Mouse (Mus musculus) neural tube, embryonic 13.5 days (tissue): Measurements from ENCODE around the gene Jak3. TPM values are rescaled to one million over a fixed set of nuclear protein-coding genes. Genes with fewer than 3 reads are reported as not detected.
"Not testable (repeated sequence)": the region's sequence is repeated elsewhere in the genome, so short reads cannot be mapped to it uniquely, and the experiment has no call there.

Experiments used
- ATAC-seq: fragments of 200-750 bp; cut with Nextera tagmentation; 2 replicates; pipeline ENCODE4 v1.8.0; 2017; ENCODE audit warnings: low read depth, mild to moderate bottlenecking, moderate TSS enrichment, moderate library complexity
- H3K27ac ChIP-seq: fragments of 300-500 bp; sonication (generic); replicated peaks from 2 replicates; pipeline ENCODE4 v1.5.1; 2015; ENCODE audit warnings: moderate library complexity, mild to moderate bottlenecking, inconsistent platforms
- H3K27me3 ChIP-seq: fragments of 300-500 bp; sonication (generic); 2 replicates; pipeline ENCODE4 v1.6.1; 2015; ENCODE audit warnings: mild to moderate bottlenecking, inconsistent platforms
- H3K36me3 ChIP-seq: fragments of 300-500 bp; sonication (generic); 2 replicates; pipeline ENCODE4 v1.6.1; 2015; ENCODE audit warnings: mild to moderate bottlenecking, inconsistent platforms
- H3K4me1 ChIP-seq: fragments of 300-500 bp; sonication (generic); replicated peaks from 2 replicates; pipeline ENCODE4 v1.6.1; 2015; ENCODE audit warnings: inconsistent platforms
- H3K4me2 ChIP-seq: fragments of 300-500 bp; sonication (generic); 2 replicates; pipeline ENCODE4 v1.6.1; 2015; ENCODE audit warnings: inconsistent platforms, mild to moderate bottlenecking, moderate library complexity
- H3K4me3 ChIP-seq: fragments of 300-500 bp; sonication (generic); 2 replicates; pipeline ENCODE4 v1.5.1; 2015; ENCODE audit warnings: mild to moderate bottlenecking, inconsistent platforms
- H3K9ac ChIP-seq: fragments of 300-500 bp; sonication (generic); 2 replicates; pipeline ENCODE4 v1.6.1; 2015; ENCODE audit warnings: moderate library complexity, mild to moderate bottlenecking, inconsistent platforms
- H3K9me3 ChIP-seq: fragments of 300-500 bp; sonication (generic); 2 replicates; pipeline ENCODE4 v1.6.1; 2016; ENCODE audit warnings: inconsistent platforms
- WGBS: fragments of 180-500 bp; shearing (Covaris S2); methylation state at CpG from one replicate; pipeline ENCODE4 v1.1.7; 2015; 5-methylcytosine and 5-hydroxymethylcytosine counted together
- polyA plus RNA-seq: library from polyadenylated mRNA; unstranded; fragments of >200 nt; fragmentation: Nextera tagmentation; extraction: Ambion mirVana; gene quantifications from 2 replicates; pipeline ENCODE4 v1.2.1, GENCODE M21; 2015

The Jak3 gene
- polyA plus RNA-seq, 1 experiment from 2014 or later, result 3.9 TPM

DNA sequence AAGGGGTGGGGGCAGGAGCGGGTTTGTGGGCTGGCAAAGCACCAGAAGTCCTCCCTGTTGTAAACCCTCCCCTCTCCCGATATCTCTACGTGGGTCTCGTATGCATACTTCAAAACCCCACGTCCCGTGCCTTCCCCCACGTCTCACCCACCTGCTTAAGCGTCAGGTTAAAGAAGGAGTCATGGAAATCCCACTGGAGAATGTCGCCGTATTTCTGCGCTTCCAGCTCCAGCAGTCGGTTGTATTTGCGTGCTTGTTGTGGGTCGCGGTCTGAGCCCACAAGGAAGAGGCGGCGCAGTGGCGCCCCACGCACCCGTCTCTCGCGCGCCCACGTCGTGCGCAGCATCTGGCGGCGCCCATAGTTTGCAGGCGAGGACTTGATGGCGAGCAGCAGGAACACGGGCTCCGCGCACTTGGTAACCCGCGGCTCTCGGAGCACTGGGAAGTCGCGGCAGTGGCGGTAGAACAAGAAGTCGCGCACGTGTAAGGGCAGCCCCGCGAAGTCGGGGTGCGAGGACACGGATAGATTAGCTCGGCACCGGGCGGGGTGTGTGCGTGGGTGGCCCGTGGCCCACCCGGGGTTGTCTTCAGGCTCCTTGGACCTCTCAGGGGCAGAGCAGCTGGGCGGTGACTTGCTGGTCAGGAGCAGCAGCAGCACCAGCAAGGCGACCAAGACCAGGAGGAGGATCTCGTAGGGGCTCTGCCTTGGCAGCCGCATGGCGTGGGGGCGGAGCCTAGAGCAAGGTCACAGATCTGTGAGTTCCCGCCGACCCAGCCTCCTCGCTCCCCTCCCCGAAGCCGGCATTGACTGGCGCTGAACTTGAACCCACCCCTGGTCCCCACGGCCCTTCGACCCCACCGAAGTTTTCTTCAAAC, 17.3 kb downstream of the Jak3 start:
- Histone ChIP-seq H3K27ac (no peak overlapping the region), H3K4me3 (peak overlapping the region; percentile 18)
- peak; percentile 13; the same call in 1 of the 2 replicates for ATAC-seq

DNA sequence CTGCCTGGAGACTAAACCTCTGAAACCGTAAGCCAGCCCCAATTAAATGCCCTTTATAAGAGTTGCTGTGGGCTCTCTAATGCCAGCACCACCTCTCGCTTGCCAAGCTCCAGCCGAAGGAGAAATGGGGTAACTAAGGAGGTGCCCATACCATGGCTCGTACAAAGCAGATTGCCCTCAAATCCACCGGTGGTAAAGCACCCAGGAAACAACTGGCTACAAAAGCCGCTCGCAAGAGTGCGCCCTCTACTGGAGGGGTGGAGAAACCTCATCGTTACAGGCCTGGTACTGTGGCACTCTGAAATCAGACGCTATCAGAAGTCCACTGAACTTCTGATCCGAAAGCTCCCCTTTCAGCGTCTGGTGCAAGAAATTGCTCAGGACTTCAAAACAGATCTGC, 19.4 kb downstream of the Jak3 start:
- ATAC-seq, H3K9me3 ChIP-seq, H3K4me3 ChIP-seq, H3K9ac ChIP-seq, H3K36me3 ChIP-seq, H3K4me2 ChIP-seq, H3K27ac ChIP-seq: not testable (repeated sequence)
- Histone ChIP-seq H3K4me1 (peaks cover 13% of the 10 kb centered on the region; the same call in 1 of the 2 replicates), H3K27me3 (peaks cover 92% of the 10 kb centered on the region)
- 64% methylated on average over 12 of the region's 12 CpGs for WGBS

More for the DNA sequence above, 17.3 kb downstream of the Jak3 start:
- Histone ChIP-seq H3K4me1 (peaks cover 17% of the 10 kb centered on the region), H3K4me2 (peak overlapping the region; percentile 34), H3K27me3 (peaks cover 92% of the 10 kb centered on the region), H3K36me3 (no peaks in the 10 kb centered on the region), H3K9ac (no peak overlapping the region), H3K9me3 (no peaks in the 10 kb centered on the region)
- WGBS, result 9% methylated on average over 68 of the region's 68 CpGs

DNA sequence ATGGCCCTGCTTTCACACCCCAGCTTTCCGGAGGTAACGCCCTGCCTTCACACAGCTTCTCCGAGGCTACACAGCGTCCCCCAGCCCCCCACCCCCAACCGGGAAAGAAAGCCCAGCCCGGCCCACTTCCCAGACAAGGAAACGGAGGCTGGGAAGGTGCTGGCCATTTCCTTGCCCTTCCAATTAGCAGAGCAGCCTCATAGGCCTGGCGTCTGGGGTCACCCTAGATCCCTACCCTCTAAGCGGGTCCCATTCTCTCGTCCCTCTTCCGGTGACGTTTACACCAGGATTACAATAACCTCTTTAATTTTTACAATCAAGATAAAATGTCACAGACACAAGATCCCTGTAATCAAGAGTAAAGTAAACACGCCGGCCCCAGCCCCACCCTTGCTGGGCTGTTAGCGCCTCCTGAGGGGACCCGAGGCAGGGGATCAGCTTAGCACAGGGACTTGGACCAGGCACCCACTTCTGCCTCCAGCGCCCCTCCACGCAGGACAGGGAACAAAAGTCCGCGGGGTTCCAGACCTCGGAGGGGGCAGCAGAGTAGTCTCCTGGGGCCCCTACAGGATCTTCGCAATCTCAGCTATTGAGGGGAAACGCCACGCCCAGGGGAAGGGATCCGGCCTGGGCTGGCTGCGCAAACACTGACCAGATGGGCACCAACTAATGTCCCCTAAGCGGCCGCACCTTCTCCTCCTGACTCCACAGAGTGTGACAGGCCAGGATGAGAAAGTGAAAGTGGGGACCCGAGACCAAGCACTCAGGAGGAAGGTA, 24.6 kb downstream of the Jak3 start:
- H3K4me3 ChIP-seq, result peak overlapping the region; percentile 7
- WGBS, result 8% methylated on average over 29 of the region's 29 CpGs
- H3K36me3 ChIP-seq, result no peaks in the 10 kb centered on the region
- peak overlapping the region; percentile 18; the same call in 1 of the 2 replicates for H3K9ac ChIP-seq
- H3K27ac ChIP-seq, result no peak overlapping the region
- peaks cover 90% of the 10 kb centered on the region for H3K27me3 ChIP-seq
- H3K9me3 ChIP-seq, result no peaks in the 10 kb centered on the region
- peak overlapping the region; percentile 27 for H3K4me2 ChIP-seq
- ATAC-seq, result no peak
- H3K4me1 ChIP-seq, result peaks cover 7% of the 10 kb centered on the region

DNA sequence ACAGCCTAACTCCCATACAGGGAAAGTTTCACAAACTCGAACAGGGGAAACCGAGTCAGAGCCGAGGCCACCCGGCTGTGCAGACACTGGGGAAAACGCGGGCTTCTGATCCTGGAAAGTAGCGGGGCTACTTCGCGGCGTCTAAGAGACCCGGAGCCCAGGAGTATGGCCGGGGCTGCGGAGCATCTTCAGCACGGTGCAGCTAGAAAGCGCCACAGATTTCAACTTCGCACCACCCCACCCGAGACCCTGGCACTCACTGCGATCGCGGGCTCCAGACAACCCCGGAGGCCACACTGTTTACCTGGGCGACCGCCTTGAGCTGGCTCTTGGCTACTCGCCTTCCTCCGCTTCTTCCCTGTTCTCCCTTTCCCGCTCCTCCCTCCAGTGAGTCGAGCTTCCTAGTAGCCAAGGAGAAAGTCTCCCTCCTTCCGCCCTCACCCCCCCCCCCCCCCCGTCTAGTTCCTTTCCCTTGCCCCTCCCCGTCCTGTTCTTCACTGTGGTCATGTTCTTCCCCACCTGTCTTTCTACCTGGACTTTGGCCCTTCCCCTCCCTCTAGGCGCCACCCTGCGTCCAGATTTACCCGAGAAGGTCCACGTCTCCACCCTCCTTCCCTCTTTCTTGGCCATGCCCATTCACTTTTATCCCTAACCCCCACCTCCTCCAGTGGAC, 25.5 kb downstream of the Jak3 start, which contains the start of gene B3gnt3:
Gene B3gnt3 (minus strand): TSS at position 376 of the 673 bp plus-strand sequence.
- H3K27ac ChIP-seq, result no peak within 1 kb of the TSS
- peak within 1 kb of the TSS; percentile 7 for H3K4me3 ChIP-seq
- H3K4me2 ChIP-seq, result peak within 1 kb of the TSS; percentile 27
- H3K4me1 ChIP-seq, result peaks cover 7% of the 10 kb centered on the region
- peak within 1 kb of the TSS; percentile 18; the same call in 1 of the 2 replicates for H3K9ac ChIP-seq
- WGBS, result 13% methylated on average over 30 of the region's 34 CpGs
- peaks cover 83% of the 10 kb centered on the region for H3K27me3 ChIP-seq
- no peaks in the 10 kb centered on the region for H3K9me3 ChIP-seq
- H3K36me3 ChIP-seq, result no peaks in the 10 kb centered on the region
- no peak for ATAC-seq

DNA sequence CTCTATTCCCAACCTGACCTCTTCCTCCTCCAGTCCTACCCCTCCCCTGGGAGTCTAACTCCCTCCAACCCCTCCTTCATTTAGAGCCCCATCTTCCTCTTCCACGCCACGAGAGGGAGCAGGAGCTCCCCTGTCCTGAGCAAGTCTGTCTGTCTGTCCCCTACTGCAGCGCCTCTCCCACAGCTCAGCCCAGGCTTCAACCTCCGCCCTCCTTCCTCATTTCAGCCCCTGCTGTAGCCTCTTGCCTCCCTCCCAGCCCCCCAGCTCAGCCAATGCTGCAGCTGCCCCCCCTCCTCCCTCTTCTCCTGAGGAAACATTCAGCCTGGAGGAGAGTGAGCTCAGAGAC, 26.0 kb downstream of the Jak3 start:
- Histone ChIP-seq H3K27ac (no peak overlapping the region), H3K36me3 (no peaks in the 10 kb centered on the region), H3K4me3 (no peak overlapping the region), H3K9ac (no peak overlapping the region), H3K27me3 (peaks cover 81% of the 10 kb centered on the region), H3K9me3 (no peaks in the 10 kb centered on the region), H3K4me1 (peaks cover 7% of the 10 kb centered on the region), H3K4me2 (no peak overlapping the region)
- ATAC-seq, result no peak
- 35% methylated on average over 4 of the region's 4 CpGs for WGBS

DNA sequence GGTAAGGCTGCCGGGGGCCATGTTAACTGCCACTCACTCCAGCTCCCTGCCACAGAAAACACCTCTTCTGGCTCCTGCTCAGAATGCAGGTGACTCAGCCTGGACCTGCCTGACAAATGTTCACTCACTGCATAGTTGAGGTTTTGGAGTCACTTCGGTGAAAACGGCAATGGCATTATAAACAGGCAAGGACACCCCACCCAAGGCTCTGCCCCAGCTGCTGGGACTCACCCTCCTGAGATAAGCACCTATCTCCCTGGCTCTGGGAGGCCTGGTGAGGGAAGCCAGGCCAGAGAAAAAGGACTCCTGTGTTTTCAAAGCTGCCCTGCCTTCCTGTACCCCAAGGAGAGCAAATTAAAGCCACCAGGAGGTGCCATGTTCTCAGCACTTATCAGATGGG, 26.8 kb downstream of the Jak3 start:
- H3K27ac ChIP-seq, result no peak overlapping the region
- no peak overlapping the region for H3K4me3 ChIP-seq
- H3K27me3 ChIP-seq, result peaks cover 85% of the 10 kb centered on the region
- WGBS, result 79% methylated on average over 3 of the region's 3 CpGs
- no peaks in the 10 kb centered on the region for H3K9me3 ChIP-seq
- H3K4me2 ChIP-seq, result no peak overlapping the region
- H3K4me1 ChIP-seq, result peaks cover 7% of the 10 kb centered on the region
- peaks cover under 1% of the 10 kb centered on the region; the same call in 1 of the 2 replicates for H3K36me3 ChIP-seq
- no peak for ATAC-seq
- no peak overlapping the region for H3K9ac ChIP-seq

DNA sequence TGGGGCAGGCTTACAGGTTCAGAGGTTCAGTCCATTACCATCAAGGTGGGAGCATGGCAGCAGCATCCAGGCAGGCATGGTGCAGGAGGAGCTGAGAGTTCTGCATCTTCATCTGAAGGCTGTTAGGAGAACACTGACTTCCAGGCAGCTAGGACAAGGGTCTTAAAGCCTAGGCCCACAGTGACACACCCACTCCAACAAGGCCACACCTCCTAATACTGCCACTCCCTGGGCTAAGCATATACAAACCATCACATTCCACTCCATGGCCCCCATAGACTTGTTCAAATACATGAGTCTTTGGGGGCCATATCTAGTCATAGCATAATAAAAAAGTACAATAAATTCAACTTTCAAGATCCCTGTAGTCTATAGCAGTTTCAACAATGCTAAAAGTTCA, 27.3 kb downstream of the Jak3 start:
- H3K4me1 ChIP-seq, ATAC-seq: not testable (repeated sequence)
- H3K27me3 ChIP-seq, result peaks cover 87% of the 10 kb centered on the region

DNA sequence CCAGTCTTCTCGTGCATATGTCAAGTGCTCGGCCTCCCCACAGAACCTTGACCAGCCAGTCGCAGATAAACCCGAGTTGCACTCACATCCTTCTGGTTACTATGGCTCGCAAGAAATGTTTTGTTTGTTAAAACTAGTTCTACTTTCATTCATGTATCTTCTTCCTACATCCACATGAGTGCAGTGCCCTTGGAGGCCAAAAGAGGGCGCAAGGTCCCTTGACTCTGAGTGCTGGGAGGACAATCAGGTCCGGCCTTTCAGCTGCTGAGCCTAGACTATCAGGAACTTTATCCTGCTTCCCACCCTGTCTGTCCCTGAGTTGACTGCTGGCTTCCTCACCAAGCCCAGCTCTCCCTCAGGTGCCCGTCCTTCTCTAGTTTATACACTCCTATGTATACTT, 31.8 kb downstream of the Jak3 start:
- no peak for ATAC-seq
- Histone ChIP-seq H3K4me1 (peaks cover 9% of the 10 kb centered on the region), H3K4me3 (no peak overlapping the region), H3K9me3 (no peaks in the 10 kb centered on the region), H3K27me3 (peaks cover 55% of the 10 kb centered on the region), H3K36me3 (peaks cover 39% of the 10 kb centered on the region), H3K9ac (no peak overlapping the region), H3K4me2 (no peak overlapping the region), H3K27ac (no peak overlapping the region)
- 37% methylated on average over 8 of the region's 8 CpGs for WGBS

More for the DNA sequence above, 27.3 kb downstream of the Jak3 start:
- not testable (repeated sequence) for H3K9me3 ChIP-seq, H3K4me3 ChIP-seq, H3K9ac ChIP-seq, H3K27ac ChIP-seq, H3K36me3 ChIP-seq, H3K4me2 ChIP-seq

DNA sequence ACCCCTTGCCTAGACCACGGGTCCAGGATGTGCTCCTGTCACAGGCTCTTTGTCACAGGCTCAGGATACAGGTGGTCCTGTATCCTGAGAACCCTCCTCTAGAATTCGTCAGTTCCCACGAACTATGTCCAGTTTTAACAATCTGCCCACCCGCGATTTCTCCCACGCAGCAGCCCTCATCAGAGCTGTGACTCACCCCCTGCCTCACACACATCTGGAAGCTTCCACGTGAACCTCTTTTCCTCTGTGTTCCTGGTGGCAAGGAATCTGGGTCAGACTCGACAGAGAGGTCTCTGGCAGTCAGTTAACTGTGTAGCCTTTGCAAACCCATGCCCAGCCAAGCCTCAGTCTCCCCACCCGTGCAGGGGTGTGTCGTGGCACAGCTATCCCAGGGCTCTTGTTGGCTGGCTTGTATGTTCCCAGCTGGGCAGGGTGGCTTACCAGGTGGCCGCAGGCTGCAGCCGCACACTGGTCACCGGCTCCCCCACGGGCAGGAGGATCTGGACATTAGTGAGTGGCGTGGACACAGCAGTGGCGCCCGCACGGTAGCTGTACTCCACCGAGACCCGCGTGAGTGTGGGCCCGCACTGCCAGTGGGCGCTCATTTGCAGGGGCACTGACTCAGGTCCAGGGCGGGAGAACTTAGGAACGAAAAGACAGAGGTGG, 33.2 kb downstream of the Jak3 start:
- Histone ChIP-seq H3K4me3 (no peak overlapping the region), H3K4me1 (peaks cover 9% of the 10 kb centered on the region), H3K27me3 (peaks cover 41% of the 10 kb centered on the region), H3K36me3 (peaks cover 49% of the 10 kb centered on the region), H3K9ac (no peak overlapping the region), H3K27ac (no peak overlapping the region), H3K4me2 (peak overlapping the region; percentile 48), H3K9me3 (no peaks in the 10 kb centered on the region)
- WGBS, result 40% methylated on average over 25 of the region's 25 CpGs
- peak; percentile 40; the same call in 1 of the 2 replicates for ATAC-seq

DNA sequence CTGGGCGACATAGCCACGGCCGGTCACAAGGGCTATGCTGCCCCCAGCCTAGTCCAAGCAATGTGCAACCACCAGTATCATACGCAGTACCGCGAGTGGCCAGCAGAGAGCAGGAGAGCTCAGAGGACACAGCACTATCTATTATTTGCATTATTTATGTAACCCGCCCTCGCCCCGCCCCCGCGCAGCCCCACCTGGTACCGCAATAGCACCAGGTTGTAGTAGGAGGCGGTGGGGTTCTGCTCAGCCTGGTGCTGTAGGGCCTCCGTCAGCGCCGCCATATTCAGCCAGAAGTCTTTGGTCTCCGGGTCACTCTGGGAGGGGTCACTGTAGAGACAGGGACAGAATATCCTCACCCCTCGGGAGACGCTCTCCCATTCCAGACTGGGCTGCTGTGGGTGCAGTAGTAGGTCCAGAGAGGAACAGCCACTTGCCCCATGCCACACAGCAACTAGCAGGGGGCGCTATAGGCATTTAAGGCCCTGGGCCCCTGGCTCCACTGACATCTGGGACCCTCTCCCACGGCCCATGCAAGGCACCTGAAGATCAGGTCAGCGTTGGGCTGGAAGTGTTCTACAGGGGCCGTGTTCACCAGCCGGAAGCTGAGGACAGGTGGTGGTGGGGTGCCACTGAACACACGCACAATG, 33.8 kb downstream of the Jak3 start:
- Histone ChIP-seq H3K4me2 (peak overlapping the region; percentile 48), H3K4me3 (0 out of 2 replicates have a peak overlapping the region, but pooled peaks have one; percentile 14), H3K9ac (0 out of 2 replicates have a peak overlapping the region, but pooled peaks have one; percentile 14), H3K27ac (no peak overlapping the region), H3K4me1 (peaks cover 9% of the 10 kb centered on the region), H3K36me3 (peaks cover 56% of the 10 kb centered on the region), H3K9me3 (no peaks in the 10 kb centered on the region), H3K27me3 (peaks cover 34% of the 10 kb centered on the region)
- 22% methylated on average over 25 of the region's 25 CpGs for WGBS
- peak; percentile 83 for ATAC-seq

DNA sequence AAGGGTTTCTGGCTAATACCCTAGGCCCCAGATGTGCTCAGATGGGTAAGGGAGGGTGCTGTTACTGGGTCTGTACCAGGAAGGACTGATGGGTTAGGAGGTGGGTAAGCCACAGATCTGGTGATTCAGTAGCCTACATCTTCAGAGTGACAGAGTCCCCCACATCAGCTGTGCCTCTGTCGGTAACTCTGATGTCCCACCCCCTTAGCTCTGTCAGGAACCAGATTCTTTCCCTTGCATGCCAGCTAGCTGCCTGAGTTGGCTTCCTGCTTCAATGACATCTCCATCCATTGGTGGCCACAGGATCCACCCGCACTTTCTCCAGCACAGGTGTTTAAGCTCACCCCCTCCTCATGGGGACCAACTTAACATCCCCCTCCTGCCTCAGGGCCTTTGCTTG, 35.5 kb downstream of the Jak3 start:
- Histone ChIP-seq H3K4me2 (no peak overlapping the region), H3K27ac (no peak overlapping the region), H3K27me3 (peaks cover 28% of the 10 kb centered on the region), H3K9ac (no peak overlapping the region), H3K9me3 (no peaks in the 10 kb centered on the region), H3K4me3 (no peak overlapping the region), H3K4me1 (peaks cover 9% of the 10 kb centered on the region), H3K36me3 (peaks cover 71% of the 10 kb centered on the region)
- WGBS, result 81% methylated on average over 2 of the region's 2 CpGs
- ATAC-seq, result no peak
